Mouse (Mus musculus): ENCODE results near the gene Tpr. TPM values are rescaled to one million over a fixed set of nuclear protein-coding genes. Genes with fewer than 3 reads are reported as not detected.

Gene Tpr
- polyA plus RNA-seq, 1 experiment from 2014 or later: 163 TPM

DNA sequence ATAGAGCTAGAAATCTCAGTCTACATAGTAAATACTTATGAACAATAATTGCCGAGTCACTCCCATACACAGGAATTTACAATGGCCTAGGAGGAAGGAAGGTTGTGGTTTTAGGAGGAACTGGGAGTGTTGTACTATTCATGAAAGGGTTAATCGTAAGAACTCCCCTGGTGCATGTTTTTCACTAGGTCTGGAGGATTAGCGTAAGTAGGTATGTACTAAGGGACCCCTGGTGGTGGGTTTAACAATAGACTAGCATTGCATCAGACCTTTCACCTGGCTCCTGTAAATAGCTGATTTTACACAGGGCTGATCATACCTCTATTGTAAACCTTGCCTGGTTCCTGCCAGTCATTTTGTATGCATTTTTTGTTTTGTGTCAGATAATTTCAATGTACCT lies 33.6 kb downstream of the Tpr start:
- H3K4me3 ChIP-seq (ENCODE audit: low read depth, low read length): no peak overlapping the region
- no peaks in the 10 kb centered on the region for H3K9me3 ChIP-seq (replicated peaks; ENCODE audit: control insufficient read depth, low read length)
- no peaks in the 10 kb centered on the region for H3K27me3 ChIP-seq (ENCODE audit: control insufficient read depth, insufficient read depth, low read length)
- no peak overlapping the region for H3K4me2 ChIP-seq
- peaks cover 45% of the 10 kb centered on the region for H3K36me3 ChIP-seq (ENCODE audit: control insufficient read depth, insufficient read depth, low read length)
- H3K4me1 ChIP-seq (ENCODE audit: control insufficient read depth, insufficient read depth, low read length): no peaks in the 10 kb centered on the region
- H3K27ac ChIP-seq (ENCODE audit: low read depth, low read length): no peak overlapping the region
- WGBS (ENCODE audit: insufficient replicate concordance): 72% methylated on average over 3 of the region's 3 CpGs
- ATAC-seq (replicated peaks; ENCODE audit: insufficient number of reproducible peaks, low FRiP score, low TSS enrichment): no peak
- no peak overlapping the region for H3K9ac ChIP-seq (ENCODE audit: low read depth, low read length)

DNA sequence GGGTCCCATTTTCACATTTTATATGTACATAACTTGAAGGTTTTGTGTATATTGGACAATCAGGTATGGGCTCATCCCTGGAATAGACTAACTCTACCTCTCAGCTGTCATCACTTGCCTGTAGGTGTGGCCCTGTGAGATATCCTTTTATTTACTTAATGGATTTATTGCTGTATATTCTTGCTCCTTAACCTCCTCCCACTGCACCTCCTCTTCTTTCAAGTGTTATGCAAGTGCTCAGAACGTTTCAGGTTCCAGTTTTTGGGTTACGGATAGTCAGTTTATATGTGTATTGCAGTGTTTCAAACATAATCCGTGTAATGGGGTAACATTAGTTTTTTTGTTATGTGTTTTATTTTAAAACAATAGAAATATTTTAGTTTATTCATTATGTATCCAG lies 46.0 kb downstream of the Tpr start:
- 88% methylated on average over 3 of the region's 3 CpGs for WGBS (ENCODE audit: insufficient replicate concordance)
- no peak for ATAC-seq (replicated peaks; ENCODE audit: insufficient number of reproducible peaks, low FRiP score, low TSS enrichment)
- H3K9me3 ChIP-seq (replicated peaks; ENCODE audit: control insufficient read depth, low read length): no peaks in the 10 kb centered on the region

DNA sequence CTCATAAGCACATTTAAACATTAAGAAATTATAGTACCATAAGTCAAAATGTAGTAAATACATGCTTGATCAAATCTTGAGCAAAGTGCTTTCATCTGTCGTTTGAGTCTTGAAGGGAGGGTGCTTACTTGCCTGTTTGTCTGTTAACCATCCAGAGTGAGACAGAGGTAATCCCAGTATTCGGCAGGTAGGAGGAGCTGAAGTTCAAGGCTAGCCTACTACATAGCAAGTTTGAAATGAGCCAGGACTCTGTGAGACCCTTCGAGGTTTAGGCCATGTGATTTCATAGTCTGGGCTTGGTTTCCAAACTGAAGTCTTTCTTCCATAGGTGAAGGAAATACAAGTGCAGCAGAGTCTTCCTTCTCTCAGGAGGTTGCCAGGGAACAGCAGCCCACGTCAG lies 49.1 kb downstream of the Tpr start:
- H3K4me1 ChIP-seq (ENCODE audit: control insufficient read depth, insufficient read depth, low read length): no peaks in the 10 kb centered on the region
- no peak overlapping the region for H3K4me3 ChIP-seq (ENCODE audit: low read depth, low read length)
- H3K36me3 ChIP-seq (ENCODE audit: control insufficient read depth, insufficient read depth, low read length): peaks cover 29% of the 10 kb centered on the region
- WGBS (ENCODE audit: insufficient replicate concordance): 82% methylated on average over 4 of the region's 4 CpGs
- ATAC-seq (replicated peaks; ENCODE audit: insufficient number of reproducible peaks, low FRiP score, low TSS enrichment): no peak
- H3K27ac ChIP-seq (ENCODE audit: low read depth, low read length): no peak overlapping the region
- no peaks in the 10 kb centered on the region for H3K9me3 ChIP-seq (replicated peaks; ENCODE audit: control insufficient read depth, low read length)
- H3K27me3 ChIP-seq (ENCODE audit: control insufficient read depth, insufficient read depth, low read length): no peaks in the 10 kb centered on the region
- H3K9ac ChIP-seq (ENCODE audit: low read depth, low read length): no peak overlapping the region
- no peak overlapping the region for H3K4me2 ChIP-seq

More for the DNA sequence above, 46.0 kb downstream of the Tpr start:
- Histone ChIP-seq H3K9ac (ENCODE audit: low read depth, low read length) (no peak overlapping the region), H3K4me3 (ENCODE audit: low read depth, low read length) (no peak overlapping the region), H3K4me2 (no peak overlapping the region), H3K27me3 (ENCODE audit: control insufficient read depth, insufficient read depth, low read length) (no peaks in the 10 kb centered on the region), H3K4me1 (ENCODE audit: control insufficient read depth, insufficient read depth, low read length) (no peaks in the 10 kb centered on the region), H3K27ac (ENCODE audit: low read depth, low read length) (no peak overlapping the region), H3K36me3 (ENCODE audit: control insufficient read depth, insufficient read depth, low read length) (peaks cover 29% of the 10 kb centered on the region)

DNA sequence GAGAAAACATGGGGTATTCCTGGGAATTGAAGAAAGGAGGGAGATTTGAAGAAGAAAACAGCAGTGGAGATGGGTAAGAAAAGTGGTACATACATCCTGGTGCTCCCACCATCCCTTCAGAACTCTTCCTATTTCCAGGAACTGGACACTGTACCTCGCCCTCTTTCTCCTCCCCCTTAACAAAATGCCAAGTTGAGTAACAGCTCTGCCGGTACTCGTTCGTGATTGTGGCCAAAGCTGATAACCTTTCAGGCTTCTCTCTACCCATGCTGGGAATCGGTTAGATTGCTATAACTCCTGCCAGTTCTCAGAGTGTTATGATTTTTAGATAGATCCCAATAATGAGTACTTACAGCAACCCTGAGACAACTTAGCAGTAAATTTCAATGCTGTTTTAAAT lies 66.3 kb downstream of the Tpr start:
- Histone ChIP-seq H3K27me3 (ENCODE audit: control insufficient read depth, insufficient read depth, low read length) (no peaks in the 10 kb centered on the region), H3K4me1 (ENCODE audit: control insufficient read depth, insufficient read depth, low read length) (no peaks in the 10 kb centered on the region), H3K4me2 (no peak overlapping the region), H3K36me3 (ENCODE audit: control insufficient read depth, insufficient read depth, low read length) (no peaks in the 10 kb centered on the region), H3K27ac (ENCODE audit: low read depth, low read length) (no peak overlapping the region), H3K4me3 (ENCODE audit: low read depth, low read length) (no peak overlapping the region), H3K9ac (ENCODE audit: low read depth, low read length) (no peak overlapping the region), H3K9me3 (replicated peaks; ENCODE audit: control insufficient read depth, low read length) (no peaks in the 10 kb centered on the region)
- WGBS (ENCODE audit: insufficient replicate concordance): 64% methylated on average over 5 of the region's 5 CpGs
- ATAC-seq (replicated peaks; ENCODE audit: insufficient number of reproducible peaks, low FRiP score, low TSS enrichment): no peak

DNA sequence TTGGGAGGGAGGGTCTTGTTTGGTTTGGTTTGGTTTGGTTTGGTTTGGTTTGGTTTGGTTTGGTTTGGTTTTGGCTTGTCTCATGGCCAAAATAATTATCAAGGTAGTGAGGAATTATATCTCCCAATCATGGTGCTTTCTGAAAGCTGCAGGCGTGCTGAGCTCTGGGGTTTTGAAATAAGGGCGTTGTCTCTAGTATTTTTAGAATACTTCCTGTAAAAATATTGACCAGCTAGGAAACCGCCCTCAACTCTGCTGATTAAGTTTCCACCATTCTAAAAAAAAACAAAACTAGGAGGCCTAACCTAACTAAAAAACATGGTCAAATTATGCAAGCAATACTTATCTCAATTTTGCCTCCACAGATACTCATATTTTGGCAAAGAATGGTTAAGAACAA lies 67.0 kb downstream of the Tpr start:
- Histone ChIP-seq H3K9ac (ENCODE audit: low read depth, low read length) (no peak overlapping the region), H3K4me3 (ENCODE audit: low read depth, low read length) (no peak overlapping the region), H3K27me3 (ENCODE audit: control insufficient read depth, insufficient read depth, low read length) (no peaks in the 10 kb centered on the region), H3K9me3 (replicated peaks; ENCODE audit: control insufficient read depth, low read length) (no peaks in the 10 kb centered on the region), H3K27ac (ENCODE audit: low read depth, low read length) (no peak overlapping the region), H3K4me2 (no peak overlapping the region), H3K4me1 (ENCODE audit: control insufficient read depth, insufficient read depth, low read length) (no peaks in the 10 kb centered on the region), H3K36me3 (ENCODE audit: control insufficient read depth, insufficient read depth, low read length) (no peaks in the 10 kb centered on the region)
- ATAC-seq (replicated peaks; ENCODE audit: insufficient number of reproducible peaks, low FRiP score, low TSS enrichment): no peak
- WGBS (ENCODE audit: insufficient replicate concordance): 73% methylated on average over 3 of the region's 3 CpGs

DNA sequence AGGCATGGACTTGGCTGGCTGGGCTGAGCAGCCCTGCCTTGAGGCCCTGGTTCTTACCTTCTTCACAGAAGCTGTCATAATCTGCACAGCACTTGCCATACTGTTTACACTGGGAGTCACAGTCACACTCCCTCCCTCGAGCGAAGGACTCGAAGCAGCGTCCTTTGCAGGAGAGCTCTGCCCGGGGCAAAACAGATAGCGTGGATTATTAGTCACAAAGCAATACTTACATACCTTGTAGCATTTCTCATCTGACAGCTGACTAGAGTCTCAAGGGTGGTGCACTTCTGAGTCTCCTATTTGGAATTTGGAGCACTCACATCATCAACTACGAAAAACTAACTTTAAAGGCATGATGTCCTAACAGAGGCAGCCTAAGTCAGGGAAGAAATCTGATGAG lies 68.0 kb downstream of the Tpr start:
- Histone ChIP-seq H3K4me1 (ENCODE audit: control insufficient read depth, insufficient read depth, low read length) (no peaks in the 10 kb centered on the region), H3K9ac (ENCODE audit: low read depth, low read length) (no peak overlapping the region), H3K4me2 (no peak overlapping the region), H3K27me3 (ENCODE audit: control insufficient read depth, insufficient read depth, low read length) (no peaks in the 10 kb centered on the region), H3K27ac (ENCODE audit: low read depth, low read length) (no peak overlapping the region), H3K9me3 (replicated peaks; ENCODE audit: control insufficient read depth, low read length) (no peaks in the 10 kb centered on the region), H3K36me3 (ENCODE audit: control insufficient read depth, insufficient read depth, low read length) (no peaks in the 10 kb centered on the region), H3K4me3 (ENCODE audit: low read depth, low read length) (no peak overlapping the region)
- WGBS (ENCODE audit: insufficient replicate concordance): 42% methylated on average over 7 of the region's 7 CpGs
- no peak for ATAC-seq (replicated peaks; ENCODE audit: insufficient number of reproducible peaks, low FRiP score, low TSS enrichment)

DNA sequence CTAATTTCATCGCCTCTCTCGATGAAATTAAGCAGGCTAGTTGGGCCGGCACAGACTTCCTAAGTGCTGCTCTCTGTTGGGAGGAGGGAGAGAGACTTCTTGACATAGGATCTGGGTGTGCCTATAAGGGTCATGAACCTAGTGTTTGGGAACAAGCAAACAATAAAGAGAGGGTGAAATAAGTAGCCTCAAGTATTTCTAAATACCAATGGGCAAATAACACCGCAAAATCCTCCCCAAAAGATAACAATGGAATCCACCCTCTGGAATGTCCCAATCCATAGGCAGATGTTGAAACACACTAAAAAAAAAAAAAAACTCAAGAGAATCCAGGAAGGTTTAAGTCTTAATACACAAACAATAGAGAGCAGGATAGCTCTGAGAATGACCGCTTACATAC lies 70.4 kb downstream of the Tpr start:
- 56% methylated on average over 5 of the region's 5 CpGs for WGBS (ENCODE audit: insufficient replicate concordance)
- no peaks in the 10 kb centered on the region for H3K9me3 ChIP-seq (replicated peaks; ENCODE audit: control insufficient read depth, low read length)
- ATAC-seq (replicated peaks; ENCODE audit: insufficient number of reproducible peaks, low FRiP score, low TSS enrichment): no peak
- no peak overlapping the region for H3K27ac ChIP-seq (ENCODE audit: low read depth, low read length)
- H3K9ac ChIP-seq (ENCODE audit: low read depth, low read length): no peak overlapping the region
- H3K4me3 ChIP-seq (ENCODE audit: low read depth, low read length): no peak overlapping the region
- no peaks in the 10 kb centered on the region for H3K36me3 ChIP-seq (ENCODE audit: control insufficient read depth, insufficient read depth, low read length)
- no peaks in the 10 kb centered on the region for H3K4me1 ChIP-seq (ENCODE audit: control insufficient read depth, insufficient read depth, low read length)
- no peaks in the 10 kb centered on the region for H3K27me3 ChIP-seq (ENCODE audit: control insufficient read depth, insufficient read depth, low read length)
- H3K4me2 ChIP-seq: no peak overlapping the region

DNA sequence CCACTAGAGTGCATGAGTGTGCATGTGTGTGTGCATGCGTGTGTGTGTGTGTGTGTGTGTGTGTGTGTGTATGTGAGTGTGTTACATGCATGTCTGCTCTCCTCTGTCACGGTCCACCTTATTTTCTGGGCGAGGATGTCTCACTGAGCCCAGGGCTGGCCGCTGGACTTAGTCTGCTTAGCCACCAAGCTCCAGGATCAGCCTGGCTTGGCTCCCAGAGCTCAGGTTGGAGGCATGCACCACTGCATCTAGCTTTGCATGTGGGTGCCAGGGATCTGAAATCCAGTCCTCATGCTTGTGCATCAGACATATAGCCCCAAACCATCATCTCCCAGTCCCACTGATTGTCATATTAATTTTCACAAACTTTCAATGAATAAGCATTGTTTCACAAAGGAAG lies 71.1 kb downstream of the Tpr start:
- 78% methylated on average over 4 of the region's 4 CpGs for WGBS (ENCODE audit: insufficient replicate concordance)
- ATAC-seq (replicated peaks; ENCODE audit: insufficient number of reproducible peaks, low FRiP score, low TSS enrichment): no peak
- no peak overlapping the region for H3K4me3 ChIP-seq (ENCODE audit: low read depth, low read length)
- no peak overlapping the region for H3K27ac ChIP-seq (ENCODE audit: low read depth, low read length)
- no peaks in the 10 kb centered on the region for H3K36me3 ChIP-seq (ENCODE audit: control insufficient read depth, insufficient read depth, low read length)
- no peaks in the 10 kb centered on the region for H3K27me3 ChIP-seq (ENCODE audit: control insufficient read depth, insufficient read depth, low read length)
- H3K9me3 ChIP-seq (replicated peaks; ENCODE audit: control insufficient read depth, low read length): no peaks in the 10 kb centered on the region
- H3K4me1 ChIP-seq (ENCODE audit: control insufficient read depth, insufficient read depth, low read length): no peaks in the 10 kb centered on the region
- no peak overlapping the region for H3K4me2 ChIP-seq
- no peak overlapping the region for H3K9ac ChIP-seq (ENCODE audit: low read depth, low read length)

DNA sequence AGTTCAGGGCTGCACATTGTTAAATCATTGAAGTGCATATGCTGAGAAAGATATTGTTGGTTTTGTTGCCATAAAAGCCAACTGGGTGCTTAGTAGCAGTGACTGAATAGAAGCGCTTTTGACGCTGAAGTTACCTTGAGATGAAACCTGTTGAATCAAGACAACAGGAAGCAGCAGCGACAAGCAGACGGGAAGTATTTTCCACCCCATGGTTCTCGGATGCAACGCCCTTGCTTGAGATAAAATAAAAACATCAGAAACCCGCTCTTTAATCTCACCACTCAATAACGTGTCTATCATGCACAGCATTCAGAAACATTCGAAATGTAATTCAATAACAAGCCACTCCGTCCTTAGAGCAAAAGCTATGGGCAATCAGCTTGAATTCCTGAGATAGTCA lies 72.7 kb downstream of the Tpr start:
- H3K9ac ChIP-seq (ENCODE audit: low read depth, low read length): no peak overlapping the region
- H3K4me2 ChIP-seq: no peak overlapping the region
- H3K27me3 ChIP-seq (ENCODE audit: control insufficient read depth, insufficient read depth, low read length): no peaks in the 10 kb centered on the region
- no peak overlapping the region for H3K27ac ChIP-seq (ENCODE audit: low read depth, low read length)
- H3K4me3 ChIP-seq (ENCODE audit: low read depth, low read length): no peak overlapping the region
- 78% methylated on average over 10 of the region's 10 CpGs for WGBS (ENCODE audit: insufficient replicate concordance)
- H3K9me3 ChIP-seq (replicated peaks; ENCODE audit: control insufficient read depth, low read length): no peaks in the 10 kb centered on the region
- H3K4me1 ChIP-seq (ENCODE audit: control insufficient read depth, insufficient read depth, low read length): no peaks in the 10 kb centered on the region
- ATAC-seq (replicated peaks; ENCODE audit: insufficient number of reproducible peaks, low FRiP score, low TSS enrichment): no peak
- no peaks in the 10 kb centered on the region for H3K36me3 ChIP-seq (ENCODE audit: control insufficient read depth, insufficient read depth, low read length)

All from heart, embryonic 11.5 days (tissue).